Mouse (Mus musculus) limb, embryonic 14.5 days (tissue): ENCODE results near the gene Tut7. TPM values are rescaled to one million over a fixed set of nuclear protein-coding genes. Genes with fewer than 3 reads are reported as not detected.
A peak's percentile ranks its signal among the peaks of the same experiment; 100 is the strongest.
"Not testable (repeated sequence)": the region's sequence is repeated elsewhere in the genome, so short reads cannot be mapped to it uniquely, and the experiment has no call there.

Experiments
- ATAC-seq: fragments of 200-750 bp; cut with Nextera tagmentation; 2 replicates; pipeline ENCODE4 v1.8.0; 2017; ENCODE audit warnings: low read depth, moderate number of reproducible peaks, moderate TSS enrichment; ENCODE audit not compliant: low FRiP score
- DNase-seq: peaks from one replicate; pipeline ENCODE4 v3.0.0-alpha.2; 2015; ENCODE audit warnings: low spot score
- H3K27ac ChIP-seq: fragments of 300-500 bp; sonication (generic); replicated peaks from 2 replicates; pipeline ENCODE4 v1.5.1; 2014; ENCODE audit warnings: low read depth, mild to moderate bottlenecking, low read length, moderate library complexity, mixed read lengths
- H3K27me3 ChIP-seq: fragments of 300-500 bp; sonication (generic); 2 replicates; pipeline ENCODE4 v1.6.1; 2014; ENCODE audit warnings: low read length, mixed read lengths; ENCODE audit not compliant: control insufficient read depth, insufficient read depth
- H3K36me3 ChIP-seq: fragments of 300-500 bp; sonication (generic); 2 replicates; pipeline ENCODE4 v1.6.1; 2014; ENCODE audit warnings: mild to moderate bottlenecking, low read length, moderate library complexity, mixed read lengths; ENCODE audit not compliant: control insufficient read depth, insufficient read depth
- H3K4me1 ChIP-seq: fragments of 300-500 bp; sonication (generic); 2 replicates; pipeline ENCODE4 v1.6.1; 2014; ENCODE audit warnings: antibody characterized with exemption, low read length, mixed read lengths; ENCODE audit not compliant: control insufficient read depth, insufficient read depth
- H3K4me2 ChIP-seq: fragments of 300-500 bp; sonication (generic); replicated peaks from 2 replicates; pipeline ENCODE4 v1.6.1; 2014; ENCODE audit warnings: low read depth, mild to moderate bottlenecking, low read length, moderate library complexity; ENCODE audit not compliant: severe bottlenecking
- H3K4me3 ChIP-seq: fragments of 300-500 bp; sonication (generic); replicated peaks from 2 replicates; pipeline ENCODE4 v1.5.1; 2014; ENCODE audit warnings: low read length
- H3K9ac ChIP-seq: fragments of 300-500 bp; sonication (generic); 2 replicates; pipeline ENCODE4 v1.6.1; 2014; ENCODE audit warnings: mild to moderate bottlenecking, low read depth, low read length, moderate library complexity; ENCODE audit not compliant: severe bottlenecking
- H3K9me3 ChIP-seq: fragments of 300-500 bp; sonication (generic); 2 replicates; pipeline ENCODE4 v1.6.1; 2016; ENCODE audit warnings: low read length; ENCODE audit not compliant: control insufficient read depth
- POLR2A ChIP-seq: fragments of 200-500 bp; IDR thresholded peaks from 2 replicates; pipeline ENCODE4 v1.8.0; 2012; ENCODE audit warnings: inconsistent platforms, mild to moderate bottlenecking, moderate library complexity, borderline replicate concordance; ENCODE audit not compliant: insufficient read depth, insufficient read length; ENCODE audit errors: extremely low read depth
- WGBS: fragments of 180-500 bp; shearing (Covaris S2); extraction: QIAGEN DNeasy Blood & Tissue Kit; methylation state at CpG from one replicate; pipeline ENCODE4 v1.1.7; 2014; 5-methylcytosine and 5-hydroxymethylcytosine counted together
- polyA plus RNA-seq, 2 experiments: library from polyadenylated mRNA; depleted of rRNA in 1 of 2; stranded (reverse) in 1 of 2; unstranded in 1 of 2; fragments of >200 nt; fragmentation: Nextera tagmentation in 1 of 2; extraction: Ambion mirVana in 1 of 2; gene quantifications; 2 replicates each; pipeline versions ENCODE4 v1.2.1 to v1.2.3; 2012 to 2014

The Tut7 gene
- polyA plus RNA-seq, 2 experiments, result 39.9 to 45.9 TPM

DNA sequence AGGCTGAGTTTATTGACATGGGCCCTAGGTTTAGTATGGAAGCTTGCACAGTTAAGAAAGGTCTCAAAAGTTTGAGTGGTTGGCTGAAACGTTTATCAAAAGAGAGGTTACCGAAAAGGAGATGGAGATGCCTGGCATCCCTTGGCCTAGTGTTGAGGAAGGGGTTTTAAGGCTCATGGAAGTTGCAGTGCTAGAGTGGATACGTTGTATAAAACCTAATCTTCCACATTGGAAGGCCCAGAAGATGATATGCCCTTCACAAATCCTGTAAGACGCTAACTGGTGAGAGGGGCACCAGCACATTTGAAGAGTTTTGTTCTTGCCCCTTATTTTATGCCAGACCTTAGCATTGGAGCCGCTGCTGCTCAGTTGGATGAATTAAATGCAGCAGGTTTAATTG is 21.0 kb upstream of the Tut7 start:
- Histone ChIP-seq H3K9ac (no peak overlapping the region), H3K27me3 (no peaks in the 10 kb centered on the region), H3K4me2 (no peak overlapping the region), H3K4me3 (no peak overlapping the region), H3K9me3 (no peaks in the 10 kb centered on the region), H3K36me3 (no peaks in the 10 kb centered on the region), H3K4me1 (peaks cover 5% of the 10 kb centered on the region; the same call in 1 of the 2 replicates), H3K27ac (no peak overlapping the region)
- 67% methylated on average over 5 of the region's 5 CpGs for WGBS
- no peak for TF ChIP-seq POLR2A
- ATAC-seq (no peak), DNase-seq (no peak)

DNA sequence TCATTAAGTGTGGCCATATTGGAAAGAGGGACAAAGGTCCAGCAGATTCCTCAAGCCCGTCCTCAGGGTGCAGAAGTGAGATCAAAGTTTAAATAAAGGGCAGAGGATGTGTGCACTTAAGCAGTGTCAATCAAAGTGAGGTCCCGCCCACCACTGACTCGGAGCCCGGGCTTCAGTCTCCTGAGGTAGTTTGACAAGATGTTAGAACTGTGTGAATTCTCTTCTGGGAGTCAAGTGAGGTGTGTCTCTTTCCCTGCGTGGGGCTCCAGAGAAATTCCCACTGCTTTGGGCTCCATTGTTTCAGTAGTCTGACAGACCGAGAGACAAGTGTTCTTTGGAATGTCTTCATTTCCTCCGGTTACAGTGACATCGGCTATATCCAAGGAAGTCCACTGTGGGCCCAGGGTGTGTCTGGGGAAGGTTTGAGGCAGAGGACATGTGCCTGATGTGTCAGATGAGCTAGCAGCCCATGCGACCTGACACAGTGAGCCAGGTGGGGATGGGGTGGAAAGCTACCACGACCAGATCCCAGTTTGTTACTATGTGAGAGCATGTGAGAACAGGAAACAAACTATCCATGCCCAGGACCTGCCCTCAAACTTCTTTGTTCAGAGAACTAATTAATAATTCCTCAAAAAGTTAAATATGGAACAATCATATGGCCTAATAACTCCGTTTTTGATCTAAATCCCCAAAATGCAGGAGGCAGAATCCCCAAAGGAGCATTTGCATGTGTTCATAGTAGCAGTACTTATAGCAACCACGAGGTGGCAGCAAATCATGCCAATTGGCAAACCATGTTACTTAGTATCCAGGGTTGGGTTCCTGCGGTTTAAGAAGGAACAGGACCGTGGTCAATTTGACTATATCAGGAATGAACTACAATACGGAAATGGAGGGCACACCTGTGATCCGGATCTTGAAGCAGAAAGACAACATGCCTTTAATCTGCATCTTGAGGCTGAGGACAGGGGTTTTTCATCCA is 19.6 kb upstream of the Tut7 start:
- no peak for ATAC-seq
- Histone ChIP-seq H3K36me3 (no peaks in the 10 kb centered on the region), H3K4me2 (peak overlapping the region; percentile 2; the same call in 1 of the 2 replicates), H3K4me1 (peaks cover 5% of the 10 kb centered on the region; the same call in 1 of the 2 replicates), H3K4me3 (no peak overlapping the region), H3K9me3 (no peaks in the 10 kb centered on the region), H3K9ac (no peak overlapping the region), H3K27me3 (no peaks in the 10 kb centered on the region), H3K27ac (no peak overlapping the region)
- TF ChIP-seq POLR2A, result no peak
- whole genome bisulfite sequencing, result 36% methylated on average over 16 of the region's 16 CpGs
- DNase-seq, result peak; percentile 92

DNA sequence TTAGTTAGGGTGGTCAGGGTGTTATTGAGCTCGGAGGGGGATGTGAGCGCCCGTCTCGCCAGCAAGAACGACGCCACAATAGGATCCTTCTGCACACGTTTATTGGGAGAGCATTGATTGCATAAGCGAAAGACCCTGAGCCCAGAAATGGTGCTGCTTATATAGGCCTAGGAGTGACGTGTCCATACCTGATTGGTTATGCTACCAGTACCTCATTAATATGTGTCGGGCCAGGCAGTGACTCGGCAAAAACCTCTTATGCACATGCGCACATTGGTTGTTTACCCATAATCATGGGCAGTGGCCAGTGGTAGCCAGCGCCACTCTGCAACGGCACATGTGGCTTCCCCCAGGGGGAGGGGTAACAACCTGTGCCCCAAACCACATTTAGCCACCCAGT is 18.8 kb upstream of the Tut7 start:
- WGBS, result 86% methylated on average over 12 of the region's 14 CpGs
- not testable (repeated sequence) for ATAC-seq, H3K4me2 ChIP-seq, H3K27ac ChIP-seq, H3K36me3 ChIP-seq, H3K4me1 ChIP-seq, H3K4me3 ChIP-seq, H3K9ac ChIP-seq, H3K27me3 ChIP-seq, DNase-seq, H3K9me3 ChIP-seq

DNA sequence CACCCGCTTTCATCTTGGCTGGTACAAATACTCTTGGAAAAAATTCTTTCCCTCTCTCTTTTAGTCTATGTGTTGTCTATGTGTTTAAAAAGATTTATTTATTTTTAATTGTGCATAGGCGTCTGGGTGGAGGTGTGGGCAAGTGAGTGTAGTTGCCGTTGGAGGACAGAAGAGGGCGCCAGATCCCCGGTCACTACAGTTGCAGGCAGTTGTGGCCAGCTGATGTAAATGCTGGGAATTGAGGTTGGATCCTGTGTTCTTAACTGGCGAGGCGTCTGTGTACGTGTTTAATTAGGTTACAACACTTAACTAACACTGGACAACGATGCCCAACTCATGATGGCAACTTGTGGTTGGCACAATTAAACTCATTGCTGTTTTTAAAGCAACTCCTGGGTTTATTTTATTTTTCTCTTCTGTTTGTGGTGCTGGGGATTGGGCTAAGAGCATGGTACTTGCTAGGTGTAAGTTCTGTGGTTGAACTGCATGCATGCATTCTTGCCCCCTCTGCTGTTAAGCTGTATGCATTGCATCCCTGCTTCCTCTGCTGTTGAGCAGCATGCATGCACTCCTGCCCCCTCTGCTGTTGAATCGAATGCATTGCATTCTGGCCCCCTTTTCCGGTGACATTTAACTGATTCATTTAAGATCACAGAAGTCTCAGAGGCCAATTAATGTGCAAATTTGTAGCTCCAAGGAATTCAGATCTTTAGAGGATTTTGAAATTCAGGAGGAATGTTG is 17.7 kb upstream of the Tut7 start:
- H3K9ac ChIP-seq, result no peak overlapping the region
- DNase-seq (peak; percentile 94), ATAC-seq (peak; percentile 51)
- no peaks in the 10 kb centered on the region for H3K36me3 ChIP-seq
- peaks cover 5% of the 10 kb centered on the region; the same call in 1 of the 2 replicates for H3K4me1 ChIP-seq
- H3K27me3 ChIP-seq, result no peaks in the 10 kb centered on the region
- no peak overlapping the region for H3K4me2 ChIP-seq
- H3K9me3 ChIP-seq, result no peaks in the 10 kb centered on the region
- 80% methylated on average over 11 of the region's 11 CpGs for WGBS
- H3K4me3 ChIP-seq, result no peak overlapping the region
- no peak for TF ChIP-seq POLR2A
- H3K27ac ChIP-seq, result no peak overlapping the region

DNA sequence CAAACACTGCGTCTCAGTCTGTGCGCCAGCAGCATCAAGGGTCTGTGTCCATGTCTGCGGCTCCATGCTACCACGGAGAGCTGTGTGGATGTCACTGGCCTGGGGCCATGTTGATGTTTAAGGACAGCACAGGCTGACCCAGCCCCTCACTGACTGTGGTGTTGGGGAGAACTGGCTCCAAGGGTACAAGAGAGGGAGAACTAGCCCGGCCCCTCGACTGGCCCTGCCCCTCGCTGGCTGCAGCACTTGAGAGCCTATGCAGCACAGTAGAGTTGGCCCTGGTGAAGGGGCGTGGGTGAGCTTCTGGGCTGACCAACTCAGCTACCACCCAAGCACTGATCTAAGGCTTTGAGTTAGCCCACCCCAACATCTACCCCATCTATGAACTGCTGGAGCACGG is 16.4 kb upstream of the Tut7 start:
- no peak for DNase-seq
- H3K27me3 ChIP-seq, result no peaks in the 10 kb centered on the region
- no peak for ATAC-seq
- no peaks in the 10 kb centered on the region for H3K9me3 ChIP-seq
- peaks cover 5% of the 10 kb centered on the region; the same call in 1 of the 2 replicates for H3K4me1 ChIP-seq
- H3K4me2 ChIP-seq, result no peak overlapping the region
- H3K9ac ChIP-seq, result no peak overlapping the region
- 90% methylated on average over 9 of the region's 9 CpGs for WGBS
- no peak overlapping the region for H3K4me3 ChIP-seq
- no peaks in the 10 kb centered on the region for H3K36me3 ChIP-seq
- H3K27ac ChIP-seq, result no peak overlapping the region
- TF ChIP-seq POLR2A, result no peak
